Mouse (Mus musculus) layer of hippocampus, adult 6 months (tissue): ENCODE results near the gene Casp4. TPM values are rescaled to one million over a fixed set of nuclear protein-coding genes. Genes with fewer than 3 reads are reported as not detected.

Experiments used
- long read RNA-seq, 2 experiments: library from polyadenylated mRNA; unstranded; transcript quantifications; one replicate each; pipeline ENCODE4 v2.0.0; 2019 to 2020
- polyA plus RNA-seq: library from polyadenylated mRNA; unstranded; fragments of <200 nt; fragmentation: Nextera tagmentation; gene quantifications from 2 replicates; pipeline ENCODE4 v1.2.3, GENCODE M21; 2021

Gene Casp4
- 0.18 and 0.36 TPM in 2 replicates for polyA plus RNA-seq
- long read RNA-seq, experiment 1 = 0 reads
- long read RNA-seq, experiment 2 = 0 reads

DNA sequence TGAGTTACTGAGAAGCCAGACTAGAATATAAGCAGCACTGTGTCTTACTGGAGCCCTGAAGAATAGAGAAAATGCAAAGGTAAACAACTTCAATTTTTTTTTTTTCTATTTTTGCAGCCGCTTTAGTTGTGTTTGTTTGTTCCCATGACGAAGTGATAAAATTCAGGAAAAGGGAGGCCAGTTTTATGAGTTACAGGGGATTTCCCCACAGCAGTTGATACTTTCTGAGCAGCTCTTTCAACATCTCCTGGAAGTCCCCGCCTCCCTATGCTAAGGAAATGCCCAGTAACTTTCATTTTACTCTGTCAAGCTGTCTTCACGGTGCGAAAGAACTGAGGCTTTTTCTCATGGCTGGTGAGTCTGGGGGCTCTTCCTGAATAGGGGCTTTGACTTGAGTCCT, at the start of gene Casp4:
Gene Casp4, plus strand, starts transcription at position 268 of the 400 bp plus-strand sequence.

DNA sequence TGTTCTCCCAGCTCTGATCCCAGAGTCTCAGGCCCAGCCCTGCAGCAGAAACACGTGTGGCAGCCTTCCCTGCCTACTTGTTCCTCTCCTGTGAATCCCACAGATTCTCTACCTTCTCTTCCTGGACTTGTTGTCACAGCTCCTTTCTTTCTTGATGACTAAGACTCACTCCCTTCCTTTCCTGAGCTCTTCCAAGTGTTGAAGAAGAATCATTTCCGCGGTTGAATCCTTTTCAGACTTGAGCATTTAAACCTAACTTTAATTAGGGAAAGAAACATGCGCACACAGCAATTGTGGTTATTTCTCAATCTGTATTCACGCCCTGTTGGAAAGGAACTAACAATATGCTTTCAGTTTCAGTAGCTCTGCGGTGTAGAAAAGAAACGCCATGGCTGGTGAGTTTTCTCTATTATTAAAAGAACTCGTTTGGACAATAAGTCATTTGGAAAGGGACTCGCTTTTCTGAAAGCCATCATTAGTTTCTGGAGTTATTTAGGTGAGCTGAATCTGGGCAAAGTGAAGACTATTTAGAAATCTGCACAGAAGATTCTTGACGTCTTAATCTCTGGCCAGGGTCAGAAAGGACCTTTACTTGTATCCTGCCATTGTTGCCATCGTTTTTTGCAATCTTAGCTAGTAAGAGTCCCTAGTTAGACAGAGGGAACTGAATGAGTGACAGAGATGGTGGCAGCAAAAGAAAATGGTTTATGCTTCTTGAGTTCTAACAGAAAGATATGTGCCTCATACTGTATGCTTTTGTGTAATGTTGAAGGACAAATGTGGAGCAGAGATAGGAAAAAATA, 10.1 kb upstream of the Casp4 start, which contains the start of gene Casp1:
Gene Casp1, plus strand, starts transcription at position 189 of the 803 bp plus-strand sequence.

DNA sequence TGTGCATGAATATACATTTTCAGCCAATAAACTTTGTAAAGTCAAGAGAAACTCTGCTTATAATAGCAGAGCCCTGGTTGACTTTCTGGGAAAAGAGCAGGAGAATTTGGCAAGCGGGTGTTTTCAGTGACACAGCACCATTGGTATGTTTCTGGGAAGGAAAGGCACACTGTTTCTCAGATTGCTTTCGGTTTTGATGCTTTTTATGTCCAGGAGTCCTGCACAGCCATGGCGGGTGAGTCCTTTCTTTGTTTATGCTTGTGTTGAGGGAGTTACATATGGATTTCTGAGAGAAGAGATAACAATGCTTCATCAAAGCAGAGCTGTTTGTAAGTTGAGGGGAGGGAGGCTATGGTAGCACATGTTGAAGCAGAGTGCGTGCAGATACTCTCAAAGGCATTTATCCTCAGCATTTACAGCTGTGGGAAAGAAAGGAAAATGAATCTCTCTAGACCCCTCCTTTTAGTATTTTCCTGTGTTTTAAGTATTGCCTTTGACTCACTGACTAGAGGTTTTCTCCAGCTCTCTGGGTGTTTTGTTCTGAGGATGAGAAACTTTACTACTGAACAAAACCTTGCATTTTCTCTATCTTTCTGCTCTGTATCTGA, 36.8 kb downstream of the Casp4 start, which contains the start of gene Casp12:
Gene Casp12, plus strand, starts transcription at position 140 of the 608 bp plus-strand sequence.

Other genes with a start within 250 kb of the Casp4 start
- gene Casp1, start 10.3 kb upstream of the Casp4 start, polyA plus RNA-seq = 1.8 and 2.6 TPM in 2 replicates
- 0.67 and 0.83 TPM in 2 replicates for gene Casp12, start 36.6 kb downstream of the Casp4 start, polyA plus RNA-seq